Mouse (Mus musculus) liver, embryonic 14.5 days (tissue): ENCODE results near the gene Kiss1r.

Experiments used
- CTCF ChIP-seq: IDR thresholded peaks from 2 replicates; pipeline ENCODE4 v1.5.1; 2016; ENCODE audit warnings: antibody characterized with exemption, low read depth, control low read depth
- EP300 ChIP-seq: IDR thresholded peaks from 2 replicates; pipeline ENCODE4 v1.6.1; 2016; ENCODE audit warnings: antibody characterized with exemption, low read depth

DNA sequence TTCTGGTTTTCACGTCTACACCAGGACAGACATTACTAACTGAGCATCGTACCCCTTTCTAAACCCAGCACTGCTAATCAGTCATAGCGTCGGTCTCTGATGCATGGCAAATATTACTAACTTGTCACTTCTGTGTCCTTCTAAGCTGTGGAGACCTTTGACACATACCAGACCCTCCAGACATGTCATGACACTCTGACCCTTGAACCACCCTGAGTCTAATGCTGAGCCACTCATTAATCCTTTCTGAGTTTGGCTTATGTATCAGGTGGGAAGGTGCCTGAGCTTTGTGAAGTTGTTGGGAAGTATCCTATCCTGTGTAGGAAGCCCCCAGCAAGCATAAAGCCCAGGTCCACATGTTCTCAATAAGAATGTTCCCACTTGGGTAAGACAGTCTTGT lies 33.1 kb downstream of the Kiss1r start:
- TF ChIP-seq CTCF (no peak), EP300 (no peak)
